Mouse (Mus musculus): ENCODE results near the gene Arhgef28.

Arhgef28 gene

GRCm38 (mm10) chr13:97960142-97960541, 246.1 kb downstream of the Arhgef28 start:
- DNase-seq (ENCODE audit: low spot score): no peak

GRCm38 (mm10) chr13:97959394-97959888, 246.8 kb downstream of the Arhgef28 start:
- DNase-seq (ENCODE audit: low spot score): no peak

- DNase-seq (ENCODE audit: low spot score): no peak
Measured at GRCm38 (mm10) chr13:97955759-97956158, 250.5 kb downstream of the Arhgef28 start.

GRCm38 (mm10) chr13:97954956-97955496, 251.2 kb downstream of the Arhgef28 start:
- DNase-seq (ENCODE audit: low spot score): no peak

GRCm38 (mm10) chr13:97954051-97954450, 252.2 kb downstream of the Arhgef28 start:
- no peak for DNase-seq (ENCODE audit: low spot score)

GRCm38 (mm10) chr13:97953526-97953925, 252.7 kb downstream of the Arhgef28 start:
- no peak for DNase-seq (ENCODE audit: low spot score)

GRCm38 (mm10) chr13:97948856-97949255, 257.4 kb downstream of the Arhgef28 start:
- DNase-seq (ENCODE audit: low spot score): no peak

GRCm38 (mm10) chr13:97947598-97947997, 258.6 kb downstream of the Arhgef28 start:
- DNase-seq (ENCODE audit: low spot score): no peak

GRCm38 (mm10) chr13:97946422-97946821, 259.8 kb downstream of the Arhgef28 start:
- DNase-seq (ENCODE audit: low spot score): no peak

- no peak for DNase-seq (ENCODE audit: low spot score)
Measured at GRCm38 (mm10) chr13:97941909-97942680, 264.1 kb downstream of the Arhgef28 start.

GRCm38 (mm10) chr13:97941099-97941498, 265.1 kb downstream of the Arhgef28 start:
- no peak for DNase-seq (ENCODE audit: low spot score)

- no peak for DNase-seq (ENCODE audit: low spot score)
Measured at GRCm38 (mm10) chr13:97939433-97940160, 266.6 kb downstream of the Arhgef28 start.

- peak; percentile 94 for DNase-seq (ENCODE audit: low spot score)
Measured at GRCm38 (mm10) chr13:97938596-97939297, 267.5 kb downstream of the Arhgef28 start.

- DNase-seq (ENCODE audit: low spot score): peak; percentile 54
Measured at GRCm38 (mm10) chr13:97937919-97938318, 268.3 kb downstream of the Arhgef28 start.

- DNase-seq (ENCODE audit: low spot score): no peak
Measured at GRCm38 (mm10) chr13:97928135-97928497, 278.1 kb downstream of the Arhgef28 start.

GRCm38 (mm10) chr13:97927376-97928134, 278.7 kb downstream of the Arhgef28 start:
- no peak for DNase-seq (ENCODE audit: low spot score)

- DNase-seq (ENCODE audit: low spot score): no peak
Measured at GRCm38 (mm10) chr13:97926371-97926770, 279.9 kb downstream of the Arhgef28 start.

- no peak for DNase-seq (ENCODE audit: low spot score)
Measured at GRCm38 (mm10) chr13:97923009-97923408, 283.2 kb downstream of the Arhgef28 start.

GRCm38 (mm10) chr13:97919590-97919989, 286.6 kb downstream of the Arhgef28 start:
- no peak for DNase-seq (ENCODE audit: low spot score)

- DNase-seq (ENCODE audit: low spot score): no peak
Measured at GRCm38 (mm10) chr13:97918117-97918900, 287.9 kb downstream of the Arhgef28 start.

- DNase-seq (ENCODE audit: low spot score): no peak
Measured at GRCm38 (mm10) chr13:97911013-97911412, 295.2 kb downstream of the Arhgef28 start.

Measured in ovary, postnatal 14 days (tissue).